Mouse (Mus musculus): Measurements from ENCODE around the gene Ift20.

- TF ChIP-seq CTCF (IDR thresholded peaks at IDR 0.05; ENCODE audit: low read depth, low read length) (no peak), POLR2AphosphoS5 (IDR thresholded peaks at IDR 0.05; ENCODE audit: insufficient replicate concordance, low read depth, low read length) (no peak), TAL1 (conservative IDR thresholded peaks at IDR 0.05; ENCODE audit: low read depth, low read length) (no peak)
Measured at GRCm38 (mm10) chr11:78501529-78501928, 34.6 kb upstream of the Ift20 start.

Data from G1E (cell line).